Mouse (Mus musculus): Measurements from ENCODE around the gene Nek1. TPM values are rescaled to one million over a fixed set of nuclear protein-coding genes. Genes with fewer than 3 reads are reported as not detected.

Nek1 gene
- 7.2 and 7.9 TPM in 2 replicates for polyA plus RNA-seq (2021; fragmentation: Nextera tagmentation)
- long read RNA-seq, experiment 1, full-length matches to known transcripts = 3 of 46 reads
- long read RNA-seq, experiment 1, partial matches to known transcripts = 31 of 46 reads
- long read RNA-seq, experiment 1, other reads (novel, unspliced or antisense) = 12 of 46 reads
- long read RNA-seq, experiment 2, partial matches to known transcripts = 15 of 22 reads
- long read RNA-seq, experiment 2, other reads (novel, unspliced or antisense) = 7 of 22 reads

DNA sequence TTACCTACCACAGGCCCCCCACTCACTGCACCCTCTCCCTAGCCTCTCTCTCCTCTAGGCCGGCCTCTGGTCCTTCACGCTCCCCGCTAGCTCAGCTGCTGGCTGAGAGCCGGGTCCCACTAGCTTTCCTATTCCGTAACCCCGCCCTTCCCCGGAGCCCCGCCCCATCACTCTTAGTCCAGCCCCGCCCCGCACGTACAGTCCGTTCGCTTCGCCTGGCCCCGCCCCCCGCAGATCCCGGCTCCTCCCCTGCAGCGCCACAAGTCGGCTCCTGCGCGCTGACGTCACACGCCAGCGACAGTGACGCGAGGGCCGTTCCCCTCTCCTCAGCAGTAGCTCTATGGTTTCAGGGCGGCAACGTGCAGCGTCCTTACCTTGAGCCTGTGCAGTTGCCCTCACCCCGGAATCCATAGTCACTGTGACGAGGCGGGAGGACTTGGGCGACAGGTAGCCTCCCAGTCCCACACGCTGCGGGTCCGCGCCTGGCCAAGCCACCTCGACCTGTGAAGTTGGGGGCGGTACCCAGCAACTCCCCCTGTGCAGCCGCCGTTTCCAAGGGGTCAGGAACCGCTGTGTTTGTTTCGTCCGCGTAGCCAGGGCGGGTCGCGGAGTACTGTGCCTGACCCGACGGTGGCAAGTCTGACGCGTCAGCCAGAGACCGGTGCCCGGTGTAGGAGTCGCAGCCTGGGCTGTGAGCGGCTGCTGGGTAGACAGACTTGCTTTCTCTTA lies at the start of gene Nek1:
Gene Nek1, plus strand, starts transcription at position 286 of the 729 bp plus-strand sequence.

DNA sequence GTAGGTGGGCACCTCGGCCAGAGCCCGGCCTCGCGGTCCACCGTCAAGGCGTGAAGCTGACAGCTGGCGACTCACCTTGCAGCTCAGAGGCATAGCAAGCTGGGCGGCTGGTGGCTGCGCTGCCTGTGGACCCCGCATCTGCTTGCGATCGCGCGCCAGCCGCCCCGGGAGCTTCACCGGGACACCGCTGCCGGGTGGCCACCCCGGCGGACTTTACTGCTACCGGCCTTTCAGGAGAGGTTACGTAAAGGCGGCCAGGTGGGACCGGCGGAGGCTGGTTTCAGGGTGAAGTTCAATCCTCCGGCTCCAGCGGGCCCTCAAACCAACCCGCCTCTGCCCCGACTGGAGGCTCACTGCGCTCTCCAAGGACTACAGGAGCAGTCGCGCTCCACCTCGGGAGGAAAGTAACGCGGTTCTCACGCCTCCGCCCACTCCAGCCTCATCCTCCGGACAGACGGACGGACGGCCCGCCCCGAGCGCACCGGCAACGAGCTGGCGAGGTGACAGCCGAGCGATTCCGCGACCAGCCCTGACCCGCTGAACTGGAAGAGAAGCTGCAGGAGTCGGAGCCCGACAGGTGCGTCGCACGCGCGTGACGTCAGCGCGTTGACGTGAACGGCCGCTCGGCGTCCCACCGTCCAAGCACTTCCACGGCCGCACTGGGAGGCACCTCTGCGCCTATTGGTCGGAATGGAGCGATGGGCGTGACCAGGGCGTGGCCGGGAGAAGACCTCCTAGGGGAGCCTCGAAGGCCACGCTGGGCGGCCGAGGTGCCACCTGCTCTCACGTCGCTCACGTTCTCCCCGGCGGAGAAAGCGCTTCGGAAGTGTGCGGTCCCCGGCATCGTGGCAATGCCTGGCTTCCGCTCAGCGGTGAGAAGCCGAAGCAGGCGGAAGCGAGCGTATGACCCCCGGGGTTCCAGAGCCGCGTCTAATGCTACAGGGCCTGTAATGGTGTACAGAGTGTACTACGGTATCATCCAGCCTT lies 10.0 kb upstream of the Nek1 start, which contains the start of gene Clcn3:
Gene Clcn3, minus strand, starts transcription at position 600 of the 987 bp plus-strand sequence.

Other genes with a start within 250 kb of the Nek1 start
- 123 and 142 TPM in 2 replicates for gene Hpf1, start 102.8 kb upstream of the Nek1 start, polyA plus RNA-seq (2021; fragmentation: Nextera tagmentation)
- 33.1 and 53.6 TPM in 2 replicates for gene Clcn3, start 9.9 kb upstream of the Nek1 start, polyA plus RNA-seq (2021; fragmentation: Nextera tagmentation)
- gene Sh3rf1, start 230.7 kb downstream of the Nek1 start, polyA plus RNA-seq (2021; fragmentation: Nextera tagmentation) = 5.5 and 7.5 TPM in 2 replicates